Mouse (Mus musculus) stomach, postnatal 0 days (tissue): ENCODE results near the gene Ice1.

Source experiments
- CTCF ChIP-seq: IDR thresholded peaks from 2 replicates; pipeline ENCODE4 v1.5.1; 2016; ENCODE audit warnings: antibody characterized with exemption, low read depth, mild to moderate bottlenecking, moderate library complexity
- EP300 ChIP-seq: optimal IDR thresholded peaks from 2 replicates; pipeline ENCODE3; 2016; ENCODE audit warnings: antibody characterized with exemption

DNA sequence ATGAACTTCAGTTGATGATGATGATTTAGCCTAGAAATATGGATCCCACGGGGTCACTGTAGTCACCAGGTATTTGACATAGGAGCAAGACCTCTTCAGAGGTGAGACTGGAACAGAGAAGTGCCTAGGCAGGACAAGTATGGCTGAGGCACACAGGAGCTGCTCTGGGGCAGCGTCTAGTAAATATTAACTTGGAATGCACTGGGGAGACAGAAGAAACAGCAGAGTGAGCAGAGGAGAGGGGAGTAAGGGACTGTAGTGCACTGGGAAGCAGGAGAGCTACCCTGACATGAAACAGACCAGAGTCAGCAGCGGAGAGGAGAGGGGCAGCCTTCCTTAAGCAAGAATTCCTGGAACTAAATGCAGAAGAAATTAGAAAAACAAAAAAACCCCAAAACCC lies 27.8 kb downstream of the Ice1 start:
- TF ChIP-seq CTCF = no peak
- no peak for TF ChIP-seq EP300
